Comparison of ENCODE assay signal across 8 mouse cellular contexts in genomic region chr6:71271057-71271388, GRCm38 (mm10). TPM values are rescaled to one million over a fixed set of nuclear protein-coding genes. Genes with fewer than 3 reads are reported as not detected.
DNase-seq lines count a peak whose midpoint lies in the region; ATAC-seq and TF ChIP-seq lines count a peak whose summit lies in the region.
"Had no signal": no experiment of that assay in that cellular context is flagged by ENCODE, and none has a peak within 500 bp of the region (broad histone marks: within the 10 kb centered on the region; RNA-seq: fewer than 3 reads in every experiment).

No protein-coding gene starts in this region.

- no peak for DNase-seq in lung, postnatal 0 days (ENCODE audit: low spot score)
- no peak for DNase-seq in lung, postnatal 14 days
- no peak for DNase-seq in limb, embryonic 11.5 days (ENCODE audit: low spot score)
- no peak for DNase-seq in left cerebral cortex, postnatal 14 days (ENCODE audit: low spot score in 2 of 2)
- no peak for DNase-seq in thymus, postnatal 4 days

- H3K4me1 ChIP-seq in lung, postnatal 0 days (ENCODE audit: insufficient read depth, low read depth, low read length) = 0 out of 2 replicates have a peak, but pooled peaks cover 3% of the 10 kb centered on the region
- 0 out of 2 replicates have a peak, but pooled peaks cover 2% of the 10 kb centered on the region for H3K4me1 ChIP-seq in limb, embryonic 11.5 days (ENCODE audit: control insufficient read depth, insufficient read depth, low read length)
- H3K4me1 ChIP-seq in small intestine, adult 2 months (ENCODE audit: control insufficient read depth, insufficient read depth, insufficient read length, low read length) = peaks cover 5% of the 10 kb centered on the region

- no peaks in the 10 kb centered on the region for H3K36me3 ChIP-seq in lung, postnatal 0 days (ENCODE audit: insufficient read depth, low read length)
- H3K36me3 ChIP-seq in limb, embryonic 11.5 days (ENCODE audit: control insufficient read depth, insufficient read depth, low read length) = no peaks in the 10 kb centered on the region
- no peaks in the 10 kb centered on the region for H3K36me3 ChIP-seq in small intestine, adult 2 months (ENCODE audit: control insufficient read depth, insufficient read depth, low read length)

- no peak for TF ChIP-seq POLR2A in small intestine, adult 2 months (IDR thresholded peaks at IDR 0.05; ENCODE audit: low read depth, low read length)

- 1% methylated on average over 8 of the region's 8 CpGs for WGBS in lung, postnatal 0 days
- WGBS in limb, embryonic 11.5 days = 2% methylated on average over 8 of the region's 8 CpGs
- 2% methylated on average over 8 of the region's 8 CpGs for WGBS in small intestine, adult 2 months

- TF ChIP-seq EP300 in lung, postnatal 0 days (IDR thresholded peaks at IDR 0.05) = no peak

- H3K4me2 ChIP-seq in lung, postnatal 0 days (replicated peaks; ENCODE audit: low read depth, low read length) = peak overlapping the region; percentile 80
- peak overlapping the region; percentile 80 for H3K4me2 ChIP-seq in limb, embryonic 11.5 days (ENCODE audit: low read depth, severe bottlenecking)

- no peak for ATAC-seq in lung, postnatal 0 days
- peak; percentile 32 for ATAC-seq in erythroid progenitor cell, adult 5-6 weeks (replicated peaks; ENCODE audit: low FRiP score, poor library complexity, severe bottlenecking)
- ATAC-seq in limb, embryonic 11.5 days (ENCODE audit: insufficient number of reproducible peaks, low FRiP score, low TSS enrichment, low read depth) = peak; percentile 45

- 0 out of 2 replicates have a peak overlapping the region, but pooled peaks have one; percentile 27 for H3K9ac ChIP-seq in lung, postnatal 0 days (replicated peaks; ENCODE audit: low read depth)
- H3K9ac ChIP-seq in limb, embryonic 11.5 days (ENCODE audit: low read length) = peak overlapping the region; percentile 45; the same call in 1 of the 2 replicates

- no peaks in the 10 kb centered on the region for H3K27me3 ChIP-seq in lung, postnatal 0 days (replicated peaks; ENCODE audit: insufficient read depth, low read length)
- H3K27me3 ChIP-seq in limb, embryonic 11.5 days (ENCODE audit: control insufficient read depth, insufficient read depth, low read length) = no peaks in the 10 kb centered on the region
- H3K27me3 ChIP-seq in small intestine, adult 2 months (ENCODE audit: control insufficient read depth, insufficient read depth, low read length) = no peaks in the 10 kb centered on the region

- peak overlapping the region; percentile 90 for H3K27ac ChIP-seq in lung, postnatal 0 days (ENCODE audit: low read length)
- peak overlapping the region; percentile 96; the same call in 1 of the 2 replicates for H3K27ac ChIP-seq in limb, embryonic 11.5 days (replicated peaks; ENCODE audit: low read depth, low read length)
- peak overlapping the region; percentile 85 for H3K27ac ChIP-seq in small intestine, adult 2 months (ENCODE audit: insufficient read depth, low read depth, low read length)

- H3K9me3 ChIP-seq in lung, postnatal 0 days (ENCODE audit: low read length) = no peaks in the 10 kb centered on the region
- H3K9me3 ChIP-seq in limb, embryonic 11.5 days (ENCODE audit: control insufficient read depth, low read length) = no peaks in the 10 kb centered on the region

- no peak for TF ChIP-seq CTCF in lung, postnatal 0 days (IDR thresholded peaks at IDR 0.05)
- no peak for TF ChIP-seq CTCF in small intestine, adult 2 months (IDR thresholded peaks at IDR 0.05; ENCODE audit: extremely low read depth, insufficient read length, insufficient replicate concordance, low read depth, low read length)

- H3K4me3 ChIP-seq in lung, postnatal 0 days (ENCODE audit: low read depth, low read length) = peak overlapping the region; percentile 92
- peak overlapping the region; percentile 69 for H3K4me3 ChIP-seq in limb, embryonic 11.5 days (ENCODE audit: low read depth, low read length)
- H3K4me3 ChIP-seq in small intestine, adult 2 months (ENCODE audit: low read depth, low read length) = peak overlapping the region; percentile 48

- intact Hi-C loops in left cerebral cortex, postnatal 14 days (cut with DNase I) = loop anchor here (5.0 kb wide), 1 partner anchor 104 kb away; no protein-coding TSS in a partner anchor

RNA-seq across cellular contexts. Expression of gene Krcc1, which starts 0.5 kb away (rescaled TPM):
- polyA plus RNA-seq in lung, postnatal 0 days (2015; fragmentation: Nextera tagmentation; extraction: Ambion mirVana) = 72.3 and 80.6 TPM in 2 replicates
- 21.8 and 56.9 TPM in 2 replicates for total RNA-seq in erythroid progenitor cell, adult 5-6 weeks (2015; ENCODE audit: low replicate concordance)
- total RNA-seq in erythroid progenitor cell, adult 5-6 weeks (2017; ENCODE audit: low replicate concordance) = 42.4 and 49.0 TPM in 2 replicates
- 41.6 and 44.5 TPM in 2 replicates for polyA plus RNA-seq in limb, embryonic 11.5 days (2014; fragmentation: Nextera tagmentation; extraction: Ambion mirVana)
- polyA plus RNA-seq in small intestine, adult 2 months (2012; rRNA removed) = 2.7 and 6.9 TPM in 2 replicates
- total RNA-seq in left cerebral cortex, postnatal 14 days (2021) = 10 to 100 TPM; 14.2 to 15.0 TPM

RNA-seq across cellular contexts. Expression of gene Smyd1, which starts 51.0 kb away (rescaled TPM):
- 0.80 and 1.2 TPM in 2 replicates for polyA plus RNA-seq in lung, postnatal 0 days (2015; fragmentation: Nextera tagmentation; extraction: Ambion mirVana)
- not detected in 2 replicates for total RNA-seq in erythroid progenitor cell, adult 5-6 weeks (2015; ENCODE audit: low replicate concordance)
- total RNA-seq in erythroid progenitor cell, adult 5-6 weeks (2017; ENCODE audit: low replicate concordance) = not detected in 2 replicates
- polyA plus RNA-seq in limb, embryonic 11.5 days (2014; fragmentation: Nextera tagmentation; extraction: Ambion mirVana) = 1.7 and 3.7 TPM in 2 replicates
- polyA plus RNA-seq in small intestine, adult 2 months (2012; rRNA removed) = 0.04 TPM in 1 of 2 replicates, not detected in the other
- total RNA-seq in left cerebral cortex, postnatal 14 days (2021) = 1 to 10 TPM; 2.0 to 3.1 TPM
- total RNA-seq: megakaryocyte progenitor cell, adult 5-6 weeks had no signal

RNA-seq across cellular contexts. Expression of gene Cd8b1, which starts 51.6 kb away (rescaled TPM):
- 0.23 and 0.24 TPM in 2 replicates for polyA plus RNA-seq in lung, postnatal 0 days (2015; fragmentation: Nextera tagmentation; extraction: Ambion mirVana)
- 0.84 and 1.4 TPM in 2 replicates for total RNA-seq in erythroid progenitor cell, adult 5-6 weeks (2015; ENCODE audit: low replicate concordance)
- 0.51 TPM in 1 of 2 replicates, not detected in the other for total RNA-seq in erythroid progenitor cell, adult 5-6 weeks (2017; ENCODE audit: low replicate concordance)
- polyA plus RNA-seq in limb, embryonic 11.5 days (2014; fragmentation: Nextera tagmentation; extraction: Ambion mirVana) = 0.09 TPM in 1 of 2 replicates, not detected in the other
- polyA plus RNA-seq in small intestine, adult 2 months (2012; rRNA removed) = 1.3 and 1.9 TPM in 2 replicates
- not detected for total RNA-seq in left cerebral cortex, postnatal 14 days (2021)
- total RNA-seq: megakaryocyte progenitor cell, adult 5-6 weeks had no signal
